Mouse (Mus musculus) heart, adult 18-20 months (tissue): Measurements from ENCODE around the gene Best1. TPM values are rescaled to one million over a fixed set of nuclear protein-coding genes. Genes with fewer than 3 reads are reported as not detected.

ENCODE experiments used
- DNase-seq, 2 experiments: peaks; one replicate each; pipeline ENCODE4 v3.0.0; 2021 to 2022; ENCODE audit warnings: mixed read lengths in 1 of 2
- total RNA-seq, 2 experiments: library from RNA; stranded (reverse); gene quantifications; 2 replicates each; pipeline ENCODE4 v1.2.3; 2021

Gene Best1
- total RNA-seq, 2 experiments from 2014 or later: 0.12 to 0.13 TPM

GRCm38 (mm10) chr19:9960769-9961168 lies 40.7 kb downstream of the Best1 start:
- no peak for DNase-seq

GRCm38 (mm10) chr19:9957965-9958364 lies 43.5 kb downstream of the Best1 start:
- no peak for DNase-seq

GRCm38 (mm10) chr19:9956624-9957388 lies 44.6 kb downstream of the Best1 start:
- DNase-seq: no peak

- DNase-seq: no peak
These were observed 46.0 kb downstream of the Best1 start for GRCm38 (mm10) chr19:9955438-9955837.

GRCm38 (mm10) chr19:9954811-9955202 lies 46.6 kb downstream of the Best1 start:
- no peak for DNase-seq

- peak; percentile 93 to 95 for DNase-seq
These were observed 47.2 kb downstream of the Best1 start for GRCm38 (mm10) chr19:9954055-9954810.

GRCm38 (mm10) chr19:9952912-9953311 lies 48.5 kb downstream of the Best1 start:
- DNase-seq: no peak

- DNase-seq: peak in 1 of 2 experiments; percentile 60
These were observed 49.0 kb downstream of the Best1 start for GRCm38 (mm10) chr19:9952390-9952789.

- peak; percentile 71 to 84 for DNase-seq
These were observed 54.4 kb downstream of the Best1 start for GRCm38 (mm10) chr19:9946986-9947385.

- peak; percentile 62 to 69 for DNase-seq
These were observed 55.5 kb downstream of the Best1 start for GRCm38 (mm10) chr19:9945800-9946564.

- peak in 1 of 2 experiments; percentile 48 for DNase-seq
These were observed 58.6 kb downstream of the Best1 start for GRCm38 (mm10) chr19:9942539-9943533.

GRCm38 (mm10) chr19:9941809-9942208 lies 59.6 kb downstream of the Best1 start:
- DNase-seq: no peak

GRCm38 (mm10) chr19:9940903-9941302 lies 60.5 kb downstream of the Best1 start:
- DNase-seq: no peak

GRCm38 (mm10) chr19:9939841-9940240 lies 61.6 kb downstream of the Best1 start:
- no peak for DNase-seq

- peak; percentile 59 to 71 for DNase-seq
These were observed 62.6 kb downstream of the Best1 start for GRCm38 (mm10) chr19:9938824-9939303.

- no peak for DNase-seq
These were observed 63.1 kb downstream of the Best1 start for GRCm38 (mm10) chr19:9938156-9938823.

GRCm38 (mm10) chr19:9937428-9937827 lies 64.0 kb downstream of the Best1 start:
- no peak for DNase-seq

GRCm38 (mm10) chr19:9936579-9936978 lies 64.9 kb downstream of the Best1 start:
- peak in 1 of 2 experiments; percentile 47 for DNase-seq
